Mouse (Mus musculus) CH12.LX (cell line): ENCODE results near the gene Ttc4.

ENCODE experiments used
- CTCF ChIP-seq, 2 experiments: IDR thresholded peaks in 1 of 2; conservative IDR thresholded peaks in 1 of 2; 2 replicates each; pipeline ENCODE4 v1.5.1; 2011 to 2012; ENCODE audit warnings: low read depth in 2 of 2, low read length in 2 of 2, improper control_type of control experiment in 1 of 2, inconsistent platforms in 1 of 2, mild to moderate bottlenecking in 1 of 2, moderate library complexity in 1 of 2
- MYC ChIP-seq: IDR thresholded peaks from 2 replicates; pipeline ENCODE4 v1.6.1; 2011; ENCODE audit warnings: low read depth, mild to moderate bottlenecking, improper control_type of control experiment, low read length

GRCm38 (mm10) chr4:106618898-106619297 lies 59.8 kb downstream of the Ttc4 start:
- no peak for TF ChIP-seq MYC
- no peak for TF ChIP-seq CTCF (conservative IDR thresholded peaks at IDR 0.05 in 1 of 2, IDR thresholded peaks at IDR 0.05 in 1 of 2; ENCODE audit: low read depth in 2 of 2, low read length in 2 of 2)
